Mouse (Mus musculus) cerebellum, adult 8-10 months (tissue): ENCODE data around the gene Klf17.
"Not testable (repeated sequence)": the region's sequence is repeated elsewhere in the genome, so short reads cannot be mapped to it uniquely, and the experiment has no call there.

Source experiments
- DNase-seq: peaks from one replicate; pipeline ENCODE4 v3.0.0; 2022

Gene Klf17

GRCm38 (mm10) chr4:117765416-117765815 lies at the start of gene Klf17:
Gene Klf17 (minus strand): TSS chr4:117765648.
- no peak for DNase-seq

DNA sequence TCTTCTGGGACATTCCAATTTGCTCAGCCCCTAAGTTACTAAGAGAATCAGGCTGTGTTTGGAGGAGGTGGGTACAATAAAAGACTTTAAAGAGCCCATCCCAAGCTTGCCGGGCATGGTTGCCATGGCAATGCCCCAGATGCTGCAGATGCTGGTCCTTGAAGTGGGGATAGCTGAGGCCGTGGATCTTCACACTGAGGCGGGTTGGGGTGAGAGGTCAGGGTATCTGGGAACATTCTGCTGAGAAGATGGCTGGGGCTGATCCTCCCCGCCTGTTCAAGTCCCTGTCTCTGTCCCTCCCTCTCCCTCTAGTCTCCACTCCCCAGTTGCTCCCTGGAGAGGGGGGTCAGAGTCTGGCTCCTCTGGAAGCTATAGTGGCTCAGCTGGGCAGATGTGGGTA lies 48.9 kb upstream of the Klf17 start:
- DNase-seq, result no peak

- DNase-seq, result no peak
These were observed 48.2 kb upstream of the Klf17 start for GRCm38 (mm10) chr4:117813591-117814192.

DNA sequence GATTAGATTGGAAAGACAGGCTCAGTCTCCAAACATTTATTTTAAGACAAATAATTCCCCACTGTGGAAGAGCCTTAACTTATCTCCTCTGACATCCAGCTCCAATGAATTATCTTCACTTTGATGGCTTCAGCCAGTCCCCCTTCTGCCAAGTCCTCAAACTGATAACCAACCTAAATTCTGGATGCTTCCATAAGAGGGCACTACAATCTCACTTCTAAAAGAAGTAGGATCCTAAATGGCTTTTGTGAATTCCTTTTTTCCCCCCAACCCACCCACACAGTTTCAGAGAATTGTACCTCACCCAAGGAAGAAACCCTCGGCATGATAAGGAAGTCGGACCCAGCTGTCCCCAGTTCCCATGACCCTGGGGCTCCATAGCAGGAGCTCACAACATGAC lies 45.5 kb upstream of the Klf17 start:
- DNase-seq, result no peak

DNA sequence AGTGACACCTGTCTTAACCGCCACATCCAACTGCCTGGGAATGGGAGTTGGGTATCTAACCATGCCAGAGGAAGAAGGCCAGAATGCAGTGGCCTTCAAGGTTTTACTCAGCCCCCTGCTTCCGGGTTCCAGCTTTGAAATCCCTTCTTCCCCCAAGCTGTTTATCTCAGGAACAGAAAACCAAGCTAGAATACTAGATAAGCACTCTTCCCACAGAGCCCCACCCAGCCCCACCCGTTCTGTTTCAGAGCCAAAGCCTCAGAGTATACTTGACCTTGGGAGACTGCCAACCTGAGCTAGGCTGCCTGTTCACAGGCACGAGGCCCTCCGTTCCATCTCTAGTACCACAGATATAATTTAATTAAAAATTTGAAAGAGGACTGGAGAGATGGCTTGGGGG lies 41.5 kb upstream of the Klf17 start:
- no peak for DNase-seq

GRCm38 (mm10) chr4:117799904-117800303 lies 34.5 kb upstream of the Klf17 start:
- no peak for DNase-seq

DNA sequence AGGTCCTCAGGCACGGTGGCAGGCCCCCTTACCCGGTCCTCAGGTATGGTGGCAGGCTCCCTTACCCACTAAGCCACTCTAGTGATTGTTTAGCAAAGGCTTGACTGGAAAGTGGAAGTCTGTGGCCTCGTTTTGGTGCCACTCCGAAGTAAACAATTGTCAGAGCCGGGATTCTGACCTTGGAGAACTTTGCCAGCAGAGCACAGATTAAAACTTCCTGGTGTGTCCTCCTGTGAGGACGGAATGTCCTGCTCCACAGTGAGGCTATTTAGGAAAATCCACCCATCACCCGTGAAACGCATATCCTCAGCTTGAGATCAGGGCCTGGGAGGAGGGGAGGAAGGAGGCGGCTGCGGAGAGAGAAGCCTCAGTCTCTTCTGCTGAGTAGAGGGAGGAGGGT lies 22.9 kb upstream of the Klf17 start:
- DNase-seq, result no peak

DNA sequence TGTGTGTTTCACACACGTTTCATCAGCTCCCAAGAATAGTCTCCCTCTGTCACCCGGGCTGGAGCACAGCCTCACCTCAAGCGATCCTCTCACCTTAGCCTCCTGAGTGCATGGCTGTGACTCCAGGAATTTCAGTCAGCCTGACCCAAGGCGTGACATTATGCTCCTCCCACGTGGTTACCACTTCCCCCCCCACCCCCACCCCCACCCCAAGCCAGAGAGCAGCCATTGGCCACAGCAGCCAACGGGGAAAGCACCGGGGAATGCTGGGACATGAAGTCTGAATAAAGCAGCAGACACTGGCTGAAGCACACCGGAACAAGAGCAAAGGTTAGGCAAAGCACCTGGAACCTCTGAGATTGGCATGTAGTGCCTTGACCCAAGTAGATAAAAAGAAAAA lies 21.5 kb upstream of the Klf17 start:
- no peak for DNase-seq

GRCm38 (mm10) chr4:117782908-117783307 lies 17.5 kb upstream of the Klf17 start:
- DNase-seq, result no peak

DNA sequence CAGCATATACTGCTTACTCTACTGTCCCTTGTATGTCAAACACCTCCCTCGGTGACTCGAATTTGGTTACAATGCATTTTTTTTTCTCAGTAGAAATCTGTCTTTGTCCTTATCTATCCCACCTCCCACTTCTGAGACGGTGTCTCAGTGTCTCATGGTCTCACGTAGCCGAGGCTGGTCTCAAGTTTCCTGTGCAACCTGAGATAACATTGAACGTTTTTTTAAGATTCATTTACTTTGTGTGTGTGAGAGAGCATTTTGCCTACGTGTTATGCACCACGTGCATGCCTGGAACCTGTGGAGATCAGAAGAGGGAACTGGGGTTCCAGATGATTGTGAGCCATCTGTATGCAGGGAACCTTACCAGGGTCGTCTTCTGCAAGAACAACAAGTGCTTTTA lies 7.5 kb upstream of the Klf17 start:
- no peak for DNase-seq

GRCm38 (mm10) chr4:117770935-117771334 lies 5.5 kb upstream of the Klf17 start:
- DNase-seq, result peak; percentile 47

DNA sequence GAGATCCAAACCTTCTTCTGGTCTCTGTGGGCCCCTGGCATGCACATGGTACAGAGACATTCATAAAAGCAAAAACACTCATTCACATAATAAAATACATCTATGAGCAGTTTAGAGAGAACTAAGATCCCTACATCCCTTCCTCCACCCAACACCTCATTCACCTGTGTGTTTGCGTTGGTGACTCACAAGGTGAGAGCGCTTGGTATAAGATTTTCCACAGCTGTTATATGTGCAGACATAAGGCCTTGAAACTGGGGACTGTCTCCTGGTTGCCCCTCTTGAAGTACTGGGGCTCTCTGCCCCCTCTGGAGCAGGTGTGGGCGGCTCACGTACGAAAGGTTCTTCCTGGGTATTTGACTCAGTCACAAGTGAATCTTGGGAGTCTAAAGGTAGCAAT lies 5.3 kb downstream of the Klf17 start:
- DNase-seq, result no peak

DNA sequence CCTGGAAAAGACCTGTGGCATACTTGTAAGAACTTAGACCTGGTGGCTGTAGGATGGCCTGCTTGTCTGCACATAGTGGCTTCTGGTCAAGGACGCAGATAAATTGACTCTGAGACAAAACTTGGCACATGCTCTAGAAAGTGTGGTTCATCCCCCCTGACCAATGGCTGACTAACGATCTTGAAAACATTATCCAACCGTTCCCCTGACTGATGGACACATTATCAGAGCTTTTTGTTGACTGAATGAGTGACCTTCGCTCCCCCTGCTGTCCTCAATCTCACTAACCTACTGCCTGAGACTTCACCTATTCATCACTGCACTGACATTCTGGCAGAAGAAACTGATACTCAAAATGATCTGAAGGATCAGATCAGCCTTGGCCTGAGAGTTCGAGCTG lies 13.0 kb downstream of the Klf17 start:
- not testable (repeated sequence) for DNase-seq

DNA sequence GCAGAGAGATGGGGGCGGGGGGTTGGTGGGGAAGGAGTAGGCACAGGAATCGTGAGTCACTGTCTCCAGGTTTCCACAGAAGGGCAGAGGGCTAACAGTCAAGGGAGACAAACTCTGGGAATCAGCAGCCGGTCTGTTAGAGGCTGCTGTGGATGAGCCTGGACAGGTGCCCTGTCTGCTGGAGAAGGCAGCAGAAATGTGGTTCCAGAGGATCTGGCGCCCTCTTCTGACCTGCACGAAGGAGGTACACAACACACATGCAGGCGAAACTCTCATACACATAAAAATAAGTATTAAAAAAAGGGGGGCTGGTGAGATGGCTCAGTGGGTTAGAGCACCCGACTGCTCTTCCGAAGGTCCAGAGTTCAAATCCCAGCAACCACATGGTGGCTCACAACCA lies 27.9 kb downstream of the Klf17 start:
- DNase-seq, result no peak

GRCm38 (mm10) chr4:117731926-117732325 lies 33.5 kb downstream of the Klf17 start:
- no peak for DNase-seq

DNA sequence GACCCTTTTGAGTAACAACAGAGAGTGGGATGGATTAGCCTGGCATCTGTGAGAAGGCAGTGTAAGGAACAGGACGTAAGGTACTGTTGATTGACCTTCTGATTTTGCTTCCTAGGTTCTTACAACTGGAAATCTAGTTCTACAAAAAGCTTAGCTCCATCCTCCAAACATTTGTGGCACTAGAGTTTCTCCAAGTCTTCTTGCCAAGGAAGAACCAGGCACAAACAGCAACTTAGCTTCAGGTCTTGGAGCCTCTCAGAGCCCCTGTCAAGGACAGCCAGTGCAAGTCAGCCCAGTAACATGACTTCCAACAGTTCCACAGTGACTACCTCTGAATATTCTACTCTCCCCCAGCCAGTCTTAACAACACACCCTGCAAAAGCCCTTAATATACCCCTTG lies 41.3 kb downstream of the Klf17 start, which contains the start of gene Gm12845:
TSS of gene Gm12845 (plus strand) at position 301 of the 400 bp plus-strand sequence.
- DNase-seq, result no peak

DNA sequence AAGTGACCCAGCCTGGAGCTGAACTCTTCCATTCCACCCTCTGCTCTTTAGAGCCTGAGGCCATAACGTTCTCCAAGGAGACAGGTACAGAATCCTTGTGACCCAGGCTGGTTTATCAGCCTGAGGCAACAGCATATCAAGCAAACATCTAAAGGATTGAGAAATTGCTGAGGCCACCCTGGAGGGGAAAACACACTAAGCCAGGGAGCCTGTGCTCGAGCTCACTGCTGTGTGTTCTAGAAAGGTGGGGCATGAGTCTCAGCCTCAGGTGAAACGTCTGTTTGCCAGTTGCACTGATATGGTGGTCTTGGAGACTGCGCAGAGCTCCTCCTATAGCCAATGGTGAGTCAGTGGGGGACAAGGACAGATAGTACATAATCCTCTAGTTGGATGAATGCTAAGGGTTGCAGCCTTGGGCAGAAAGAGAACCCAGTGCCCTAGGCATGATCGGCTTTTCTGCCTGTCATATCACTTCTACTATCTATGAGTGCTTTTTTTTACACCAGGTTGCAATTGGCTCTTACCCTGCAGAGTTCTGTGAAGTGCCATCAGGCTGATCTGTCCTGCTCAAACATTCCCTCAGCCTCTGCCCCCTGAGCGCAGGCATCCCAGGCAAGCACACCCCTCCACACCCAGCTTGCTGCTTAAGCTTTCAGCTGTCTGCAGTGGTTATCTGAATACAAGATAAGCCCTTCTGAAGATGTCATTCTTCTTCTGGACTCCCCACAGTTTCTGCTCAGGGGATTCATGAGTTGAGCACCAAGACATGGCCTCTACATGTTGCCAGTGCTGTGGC lies 51.9 kb downstream of the Klf17 start:
- DNase-seq, result no peak

DNA sequence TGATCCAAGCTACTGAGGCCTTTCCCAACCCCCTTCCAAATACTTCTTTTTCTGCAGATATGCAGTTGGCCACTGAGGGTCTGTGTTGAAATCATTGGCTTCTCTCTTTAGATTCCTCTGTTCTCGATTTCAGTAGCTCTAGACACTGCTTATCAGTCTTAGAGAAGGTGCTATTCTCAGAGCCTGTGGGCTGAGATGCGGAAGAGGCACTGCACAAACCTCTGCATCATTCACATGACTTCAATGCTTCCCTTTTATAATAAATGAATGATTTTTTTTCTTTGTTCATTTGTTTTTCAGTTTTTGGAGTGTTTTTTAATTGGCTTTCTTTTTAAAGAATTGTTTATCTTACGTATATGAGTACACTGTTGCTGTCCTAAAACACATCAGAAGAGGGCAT lies 53.1 kb downstream of the Klf17 start:
- DNase-seq, result no peak

- DNase-seq, result no peak
These were observed 56.5 kb downstream of the Klf17 start for GRCm38 (mm10) chr4:117708780-117709550.
